Mouse (Mus musculus) spleen, postnatal 14 days (tissue): Measurements from ENCODE around the gene Olfr307.
"Not testable (repeated sequence)": the region's sequence is repeated elsewhere in the genome, so short reads cannot be mapped to it uniquely, and the experiment has no call there.

ENCODE experiments used
- DNase-seq, 2 experiments: peaks; one replicate each; pipeline ENCODE4 v3.0.0; 2021 to 2022; ENCODE audit warnings: low spot score in 2 of 2

Olfr307 gene

GRCm38 (mm10) chr7:86337486-86337885 is at the start of gene Olfr307:
Gene Olfr307, minus strand, starts transcription at chr7:86337586.
- DNase-seq: no peak

- no peak for DNase-seq
Observed at GRCm38 (mm10) chr7:86386558-86386957, 49.2 kb upstream of the Olfr307 start, which contains the start of gene Olfr304. Gene Olfr304, minus strand, starts transcription at chr7:86386658.

- DNase-seq: no peak
Observed at GRCm38 (mm10) chr7:86385769-86386168, 48.4 kb upstream of the Olfr307 start.

- no peak for DNase-seq
Observed at GRCm38 (mm10) chr7:86366828-86367227, 29.4 kb upstream of the Olfr307 start, which contains the start of gene Olfr305. Gene Olfr305, minus strand, starts transcription at chr7:86366928.

GRCm38 (mm10) chr7:86346296-86346695 is 8.9 kb upstream of the Olfr307 start:
- not testable (repeated sequence) for DNase-seq

GRCm38 (mm10) chr7:86344253-86344652 is 6.9 kb upstream of the Olfr307 start:
- no peak for DNase-seq

- DNase-seq: no peak
Observed at GRCm38 (mm10) chr7:86342881-86343565, 5.6 kb upstream of the Olfr307 start.

- DNase-seq: no peak
Observed at GRCm38 (mm10) chr7:86325530-86325929, 11.9 kb downstream of the Olfr307 start, which contains the start of gene Olfr308. Gene Olfr308, minus strand, starts transcription at chr7:86325630.

GRCm38 (mm10) chr7:86321323-86321722 is 16.1 kb downstream of the Olfr307 start:
- DNase-seq: no peak

- DNase-seq: no peak
Observed at GRCm38 (mm10) chr7:86313608-86314007, 23.8 kb downstream of the Olfr307 start, which contains the start of gene Olfr309. Gene Olfr309, minus strand, starts transcription at chr7:86313708.
